Mouse (Mus musculus) MN1 (cell line): ENCODE data around the gene Bcl11b.

Experiments used
- DNase-seq: peaks from one replicate; pipeline ENCODE4 v3.0.0-alpha.2; 2016; ENCODE audit warnings: low spot score

Bcl11b gene

DNA sequence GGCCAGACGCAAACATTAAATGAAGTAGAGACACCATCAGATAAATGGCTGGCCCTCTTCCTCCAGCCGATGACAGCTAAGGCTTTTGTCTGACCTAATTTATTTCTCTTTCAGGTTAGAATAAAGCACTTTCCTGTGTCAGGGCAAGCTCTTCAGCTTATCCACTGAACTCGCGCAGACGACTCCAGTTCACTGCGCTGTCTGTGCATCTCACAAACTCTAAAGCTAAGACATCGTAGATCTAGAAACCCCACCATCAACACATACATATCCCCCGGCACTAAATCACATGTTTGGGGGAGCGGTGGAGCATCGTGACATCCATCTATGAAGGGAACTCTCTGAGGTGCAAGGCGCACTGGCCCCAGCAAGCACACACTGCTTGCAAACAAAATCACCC, 5.5 kb downstream of the Bcl11b start:
- no peak for DNase-seq

DNA sequence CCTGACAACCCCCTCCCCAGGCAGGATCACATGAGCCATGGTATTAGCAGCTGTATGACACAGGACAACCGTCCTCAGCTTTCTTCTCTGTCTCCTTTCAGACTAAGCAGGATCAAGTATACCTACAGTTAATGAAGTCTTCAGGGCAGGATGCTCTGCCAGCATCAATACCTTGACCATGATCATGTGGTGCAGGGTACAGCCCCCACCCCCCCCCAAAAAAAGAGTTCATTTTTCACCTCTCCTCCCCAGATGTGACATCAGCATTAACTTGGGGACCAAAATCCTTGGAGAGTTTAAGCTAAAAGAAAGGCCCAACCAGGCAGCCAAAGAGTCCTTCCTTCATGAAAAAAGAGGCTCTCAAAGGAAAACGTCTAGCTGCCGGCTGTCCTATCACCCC, 6.2 kb downstream of the Bcl11b start:
- DNase-seq, result no peak

DNA sequence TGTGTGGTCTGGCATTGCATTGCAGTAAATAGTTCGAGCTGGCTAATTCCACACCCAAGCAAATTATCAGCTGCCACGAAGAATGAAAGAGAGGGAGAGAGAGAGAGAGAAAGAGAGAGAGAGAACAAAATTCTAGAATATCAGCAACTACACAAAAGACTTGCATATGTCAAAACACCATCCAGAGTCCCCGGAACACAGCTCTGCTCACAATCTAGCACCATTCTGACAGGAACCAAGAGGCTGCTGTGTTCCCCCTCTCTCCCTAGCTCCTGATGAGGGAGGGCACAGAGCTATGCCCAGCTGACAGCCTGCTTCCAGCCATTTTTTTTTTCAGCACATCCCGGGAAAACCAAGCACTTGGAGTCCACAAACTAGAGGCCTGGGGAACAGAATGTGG, 6.6 kb downstream of the Bcl11b start:
- DNase-seq, result no peak

DNA sequence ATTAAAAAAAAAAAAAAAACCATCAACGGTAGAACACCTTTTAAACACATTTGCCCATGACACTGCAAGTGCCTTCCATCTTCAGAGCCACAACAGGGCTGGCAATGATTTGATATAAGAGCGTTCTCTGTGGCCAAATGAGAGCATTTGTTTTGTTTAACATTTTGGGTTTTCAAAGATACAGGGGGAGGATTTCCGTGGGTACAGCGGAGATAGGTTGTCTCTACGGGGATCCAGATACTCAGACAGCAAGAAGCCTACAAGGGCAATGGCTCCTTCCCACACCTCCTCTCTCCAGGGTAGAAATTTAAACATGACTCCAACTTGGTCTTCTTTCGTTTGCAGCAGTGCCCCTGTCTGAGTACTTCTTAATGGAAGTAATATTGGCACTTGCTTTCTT, 7.2 kb downstream of the Bcl11b start:
- no peak for DNase-seq

DNA sequence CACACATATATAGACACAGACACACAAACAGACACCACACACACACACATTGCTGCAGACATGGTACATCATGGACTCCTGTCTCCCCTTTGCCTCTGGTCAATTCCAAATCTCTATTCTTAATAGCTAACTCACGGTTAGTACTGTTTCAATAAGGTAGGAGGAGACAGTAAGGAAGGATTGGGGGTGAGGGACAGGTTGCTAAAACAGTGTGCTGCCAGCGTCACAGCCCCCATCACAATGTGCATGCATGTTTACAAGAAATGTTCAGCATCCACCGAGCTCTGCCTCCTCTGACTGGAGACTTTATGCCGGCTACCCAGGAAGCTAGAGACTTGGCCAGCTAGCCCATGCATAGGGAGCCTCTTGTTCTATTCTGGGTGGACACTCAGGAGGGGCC, 9.0 kb downstream of the Bcl11b start:
- DNase-seq, result no peak

DNA sequence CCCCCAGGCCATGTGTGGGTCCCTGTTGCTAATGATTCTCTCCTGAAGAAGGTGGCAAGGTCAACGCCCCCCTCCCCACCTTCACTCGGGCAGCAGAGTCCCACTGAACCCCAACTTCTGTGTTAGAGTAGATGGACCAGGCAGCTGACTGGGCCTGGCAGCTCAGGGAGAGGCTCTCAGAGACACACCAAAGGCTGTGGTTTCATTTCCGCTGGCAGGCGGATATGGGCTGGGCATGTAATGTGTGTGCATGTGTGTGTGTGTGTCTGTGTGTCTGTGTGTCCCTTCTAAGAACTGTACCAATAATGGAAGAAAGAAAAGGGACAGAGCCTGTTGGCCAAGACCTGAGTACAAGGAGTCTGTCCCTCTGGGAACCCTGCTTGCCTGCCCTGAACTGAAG, 10.4 kb downstream of the Bcl11b start:
- DNase-seq, result no peak

DNA sequence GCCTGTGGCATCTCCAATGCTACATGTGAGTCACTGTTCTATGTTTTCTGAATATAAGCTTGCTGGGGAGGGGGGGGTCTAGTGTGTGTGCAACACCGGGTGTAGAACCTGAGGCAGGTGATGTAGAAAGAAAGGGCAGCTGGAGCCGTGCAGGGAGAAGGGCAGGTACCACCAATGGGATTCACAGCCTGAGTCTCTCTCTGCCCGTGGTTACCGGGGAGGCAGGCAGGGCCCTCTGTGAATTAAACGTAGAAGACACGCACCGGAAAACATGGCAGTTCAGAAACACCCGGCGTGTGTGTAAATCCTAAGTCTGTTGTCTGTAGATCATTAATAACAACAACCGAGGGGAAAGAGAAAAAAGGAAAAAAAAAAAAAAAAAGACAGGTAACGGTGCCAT, 12.2 kb downstream of the Bcl11b start:
- DNase-seq, result no peak

DNA sequence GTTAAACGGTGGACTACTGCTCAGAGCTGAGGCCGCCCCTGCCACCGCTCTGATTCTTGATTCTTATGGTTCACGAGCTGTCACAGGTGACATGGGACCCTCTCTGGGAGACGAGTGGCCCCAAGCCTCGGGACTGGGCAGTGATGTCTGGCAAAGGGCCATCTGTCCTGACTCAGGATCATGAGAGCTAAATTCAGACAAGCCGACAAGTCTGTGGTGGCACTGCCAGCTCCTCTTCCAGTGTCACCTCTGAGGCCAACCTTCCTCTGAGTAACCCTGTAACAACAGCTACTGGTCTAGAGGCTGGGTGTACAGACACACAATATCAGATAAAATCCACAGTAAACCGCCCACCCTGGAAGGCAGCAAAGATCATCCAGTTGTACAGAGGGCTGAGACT, 20.2 kb downstream of the Bcl11b start:
- no peak for DNase-seq

DNA sequence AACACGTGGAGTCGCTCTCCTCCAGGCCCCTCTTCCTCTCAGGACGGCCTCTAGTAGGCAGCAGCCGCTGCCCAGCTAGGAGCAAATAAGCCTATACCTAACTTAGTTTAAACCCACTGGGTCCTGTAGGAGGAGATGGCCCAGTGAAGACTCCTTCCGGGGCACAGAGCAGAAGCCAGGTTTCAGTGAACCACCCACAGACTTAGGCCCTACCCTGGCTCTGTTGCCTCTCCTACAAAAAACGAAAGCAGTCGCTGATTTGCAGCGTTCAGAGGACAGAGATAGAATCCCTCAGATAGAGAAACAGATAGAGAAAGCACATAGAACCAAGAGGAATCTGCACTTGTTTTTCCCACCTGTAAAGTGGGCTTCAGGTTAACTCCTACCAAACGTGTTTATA, 21.1 kb downstream of the Bcl11b start:
- DNase-seq, result no peak

DNA sequence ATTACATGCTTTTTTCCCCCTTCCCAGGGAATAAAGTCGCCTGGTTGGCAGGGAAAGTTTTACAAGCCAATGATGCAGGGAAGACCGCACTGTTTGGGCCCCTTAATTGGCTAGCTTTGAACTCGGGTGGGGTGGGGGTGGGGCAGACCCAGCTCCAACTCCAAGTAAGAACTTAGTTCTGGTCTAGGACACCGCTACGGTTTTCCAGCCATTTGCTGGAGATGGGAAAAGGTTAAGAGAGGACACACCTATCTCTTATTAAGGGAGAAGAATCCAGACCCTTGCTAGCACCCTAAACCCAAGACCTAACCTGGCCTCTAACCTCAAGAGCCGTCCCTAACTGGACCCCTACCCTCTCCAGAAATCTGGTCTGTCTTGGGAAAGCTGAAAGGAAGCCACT, 22.2 kb downstream of the Bcl11b start:
- DNase-seq, result no peak

DNA sequence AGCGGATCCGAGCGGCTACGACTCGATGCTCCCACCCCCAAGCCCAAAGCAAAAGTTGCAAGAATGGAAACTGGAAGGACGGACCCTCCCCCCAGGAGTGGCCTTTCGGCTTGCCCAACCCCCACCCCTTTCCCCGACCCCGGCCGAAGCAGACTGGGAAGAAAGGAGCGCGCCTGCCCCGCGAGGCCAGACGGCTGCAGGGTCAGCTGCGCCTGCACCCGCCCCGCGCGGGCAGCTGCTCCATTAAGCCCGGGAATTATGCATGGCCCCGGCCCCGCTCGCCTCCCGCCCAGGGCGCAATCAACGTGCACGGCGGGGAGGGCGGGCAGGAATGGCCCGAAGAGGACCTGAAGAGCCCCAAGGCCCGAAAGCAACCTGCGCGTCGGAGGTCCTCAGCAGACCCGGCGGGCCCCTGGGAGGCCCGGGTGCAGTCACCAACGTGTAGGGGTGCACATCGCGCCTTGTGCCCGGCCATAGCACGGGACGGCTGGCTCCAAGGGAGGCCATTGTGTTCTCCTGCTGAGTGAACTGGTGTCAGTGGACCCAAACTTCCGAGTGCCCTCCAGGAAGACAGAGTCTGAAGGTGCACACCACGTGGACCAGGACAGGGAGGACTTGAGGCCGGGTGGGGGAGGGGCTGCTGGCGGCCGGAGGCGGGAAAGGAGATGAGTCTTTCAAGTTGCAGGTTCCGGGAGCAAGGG, 23.0 kb downstream of the Bcl11b start:
- DNase-seq, result no peak

DNA sequence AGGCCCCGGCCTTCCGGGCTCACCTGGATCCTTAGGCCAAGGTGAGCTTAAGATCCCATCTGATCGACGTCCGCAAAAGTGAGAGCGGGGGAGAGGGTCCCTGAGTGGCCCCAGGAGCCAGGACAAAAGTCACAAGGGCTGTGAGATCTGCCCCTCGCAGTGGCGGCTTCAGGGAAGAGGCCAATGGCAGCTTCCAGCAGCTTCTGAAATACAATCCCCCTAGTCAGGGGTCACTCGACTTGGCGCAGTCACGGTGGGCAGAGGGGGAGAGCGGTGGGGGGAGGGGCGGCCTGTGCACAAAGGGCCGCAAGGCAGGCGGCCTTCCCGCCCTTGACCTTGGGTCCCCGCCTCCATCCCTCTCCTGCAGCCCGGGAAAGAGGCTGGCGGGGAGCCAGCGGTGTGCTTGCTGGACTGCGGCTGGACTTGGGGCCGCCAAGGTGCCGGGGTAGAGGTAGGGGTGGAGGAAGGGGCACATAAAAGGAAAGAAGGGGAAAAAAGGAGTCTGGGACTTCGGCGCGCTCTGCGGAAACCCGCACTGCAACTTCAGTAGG, 23.6 kb downstream of the Bcl11b start:
- DNase-seq, result no peak

DNA sequence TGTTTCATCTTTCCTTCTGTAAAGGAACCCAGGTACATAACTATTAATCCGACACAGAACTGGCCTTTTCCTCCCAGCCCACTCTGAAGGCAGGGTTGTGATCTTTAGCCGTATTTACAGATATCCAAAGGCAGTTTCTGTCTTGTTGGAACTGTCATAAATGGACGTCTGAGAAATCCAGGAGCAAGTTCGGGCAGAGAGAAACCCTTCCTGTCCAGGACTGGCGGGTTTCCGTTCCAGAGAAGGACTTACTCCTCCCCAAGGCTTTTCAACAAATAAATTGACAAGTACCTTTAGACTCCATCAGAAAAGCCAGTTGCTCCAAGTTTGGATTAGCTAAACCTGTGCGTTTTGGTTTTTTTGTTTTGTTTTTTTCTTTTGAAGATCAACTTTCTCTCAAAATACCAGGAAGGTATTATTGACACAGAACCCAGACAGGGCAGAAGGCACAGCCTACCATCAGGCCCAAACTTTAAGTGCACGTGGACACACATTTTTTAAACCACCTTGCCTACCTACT, 24.6 kb downstream of the Bcl11b start:
- DNase-seq, result no peak

DNA sequence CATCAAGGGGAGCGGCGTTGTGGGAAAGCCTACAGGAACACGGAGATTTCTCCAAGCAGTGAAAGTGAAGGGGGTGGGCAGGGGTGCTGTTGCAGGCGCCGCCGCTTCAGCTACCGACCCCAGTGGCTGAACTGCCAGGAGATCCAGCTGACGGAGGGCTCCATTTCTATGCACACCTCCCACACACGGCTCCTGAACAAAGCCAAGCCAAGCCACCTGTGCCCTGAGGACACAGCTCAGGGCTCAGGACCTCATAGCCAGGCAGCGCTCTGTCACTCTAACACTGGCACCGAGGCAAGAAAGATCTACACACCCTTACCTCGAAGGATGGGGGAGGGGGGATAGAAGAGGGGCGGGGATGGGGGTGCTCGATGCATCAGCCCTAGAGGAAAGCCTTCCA, 25.3 kb downstream of the Bcl11b start:
- no peak for DNase-seq

DNA sequence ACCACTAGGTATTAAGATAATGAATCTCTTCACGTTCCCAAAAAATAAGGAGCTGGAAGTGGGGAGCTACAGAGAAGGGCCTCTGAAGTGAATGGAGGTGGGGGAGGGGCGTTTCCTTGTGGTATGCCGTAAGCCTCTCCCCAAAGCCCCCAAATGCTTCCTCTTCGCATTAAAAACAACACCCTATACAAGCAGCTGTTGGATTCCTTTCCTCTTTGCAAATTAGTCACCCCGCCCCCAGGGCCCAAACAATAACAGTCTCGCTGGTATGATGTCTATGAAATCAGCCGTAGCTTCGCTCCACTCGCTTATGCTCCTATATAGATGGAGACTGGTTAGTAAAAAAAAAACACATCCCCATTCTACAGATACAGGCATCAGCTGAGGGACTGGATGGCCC, 25.9 kb downstream of the Bcl11b start:
- no peak for DNase-seq

DNA sequence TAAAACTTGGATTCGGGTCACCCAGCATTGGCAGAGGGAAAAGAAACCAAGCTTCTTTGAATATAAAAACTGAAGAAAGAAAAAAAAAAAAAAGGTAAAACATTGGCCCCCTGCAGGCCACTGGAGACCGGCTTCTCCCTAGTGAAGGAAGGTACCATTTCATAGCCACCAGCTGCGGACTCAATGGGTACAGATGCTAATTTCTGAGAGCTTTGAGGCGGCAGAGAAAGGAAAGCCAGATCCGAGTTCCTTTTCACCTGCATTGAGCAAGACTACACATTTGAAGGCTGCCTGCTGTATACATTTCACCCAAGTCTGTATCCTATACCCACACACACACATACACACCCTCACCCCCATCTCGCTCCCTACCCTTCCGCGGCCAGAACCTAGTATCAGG, 26.3 kb downstream of the Bcl11b start:
- no peak for DNase-seq

DNA sequence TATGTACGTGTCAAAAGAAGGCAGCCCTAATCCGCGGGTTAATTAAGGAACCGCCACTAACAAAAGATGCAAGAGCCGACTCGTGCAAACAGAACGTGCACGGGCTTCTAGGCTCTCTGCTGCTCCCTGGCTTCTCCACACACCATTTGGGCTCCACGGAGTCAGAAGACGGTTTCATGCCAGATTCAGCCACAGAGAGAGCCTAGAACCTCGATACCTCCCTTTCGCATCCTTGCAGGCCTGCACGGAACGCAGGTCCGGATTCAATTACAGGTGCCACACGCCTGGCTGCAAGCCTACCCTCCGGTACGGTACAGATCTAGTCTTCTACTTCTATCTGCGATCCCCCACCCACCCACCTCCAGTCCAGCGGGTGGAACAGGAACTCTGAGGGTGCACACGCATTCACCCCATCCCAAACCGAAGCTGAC, 26.8 kb downstream of the Bcl11b start:
- no peak for DNase-seq

DNA sequence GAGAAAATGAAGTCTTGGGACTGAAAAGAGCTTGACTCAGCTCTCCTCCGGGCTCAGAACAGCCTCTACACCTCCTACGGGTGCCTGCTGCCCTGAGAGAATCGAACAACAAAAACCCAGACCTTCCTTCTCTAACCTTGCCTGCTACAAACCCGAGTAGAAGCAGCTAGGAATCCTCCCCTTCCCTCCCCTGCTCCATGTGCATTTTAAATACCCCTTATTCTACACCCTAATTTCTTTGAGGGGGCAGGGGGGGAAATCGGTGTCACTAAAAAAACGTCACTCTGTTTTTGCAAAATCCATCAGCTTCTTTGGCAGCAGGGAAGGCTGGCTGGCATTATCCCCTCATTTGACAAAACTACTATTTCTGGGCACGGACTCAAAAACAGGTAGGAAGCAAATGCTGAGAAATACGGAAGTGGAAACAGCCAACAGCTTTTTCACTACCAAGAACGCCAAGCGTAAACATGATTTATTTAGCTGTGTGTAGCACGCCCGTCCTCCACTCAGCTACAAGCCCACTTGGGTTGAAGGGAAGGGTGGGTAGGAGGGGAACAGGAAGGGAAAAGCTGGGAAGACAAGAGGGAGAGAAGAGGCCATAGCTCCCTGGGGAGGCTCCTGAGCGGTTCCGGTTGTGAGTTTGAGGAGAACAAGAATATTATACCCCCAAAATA, 27.4 kb downstream of the Bcl11b start:
- DNase-seq, result no peak

DNA sequence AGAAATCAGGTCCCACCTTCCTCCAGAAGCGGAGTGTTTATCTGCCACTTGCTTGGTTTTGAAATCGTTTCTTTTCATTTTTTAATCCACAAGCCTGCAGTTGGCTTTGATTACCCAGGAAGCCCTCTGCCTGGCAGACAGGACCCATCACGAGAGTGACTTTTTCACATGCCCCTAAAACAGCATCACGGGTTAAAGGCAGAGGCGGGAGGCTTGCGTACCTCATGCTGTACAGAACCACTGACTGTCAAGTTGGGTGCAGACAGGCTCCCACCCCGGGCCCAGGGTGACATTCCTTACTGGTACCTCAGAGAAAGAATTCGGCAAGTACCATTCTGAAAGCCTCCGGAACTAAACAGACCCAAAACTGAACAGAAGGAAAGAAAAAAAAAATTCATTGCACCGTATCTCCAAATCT, 27.9 kb downstream of the Bcl11b start:
- no peak for DNase-seq

DNA sequence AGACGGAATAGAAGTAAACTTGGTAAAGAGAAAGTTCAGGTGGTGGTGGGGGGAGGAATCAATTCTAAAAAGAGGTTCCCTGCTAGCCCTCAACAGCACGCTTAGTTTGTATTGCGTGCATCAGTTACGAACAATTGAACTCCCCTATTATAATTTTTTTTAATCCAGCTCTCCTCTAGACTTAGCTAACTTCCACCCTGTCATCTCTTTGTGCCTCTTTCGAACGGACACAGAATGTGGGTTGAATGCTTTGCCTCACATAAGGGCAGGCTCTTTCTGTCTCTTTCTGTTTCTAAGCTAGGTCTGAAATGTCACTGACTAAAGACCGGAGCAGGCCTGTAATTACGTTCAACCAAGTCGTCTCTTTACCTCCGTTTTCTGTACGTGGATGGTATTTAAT, 28.9 kb downstream of the Bcl11b start:
- no peak for DNase-seq

DNA sequence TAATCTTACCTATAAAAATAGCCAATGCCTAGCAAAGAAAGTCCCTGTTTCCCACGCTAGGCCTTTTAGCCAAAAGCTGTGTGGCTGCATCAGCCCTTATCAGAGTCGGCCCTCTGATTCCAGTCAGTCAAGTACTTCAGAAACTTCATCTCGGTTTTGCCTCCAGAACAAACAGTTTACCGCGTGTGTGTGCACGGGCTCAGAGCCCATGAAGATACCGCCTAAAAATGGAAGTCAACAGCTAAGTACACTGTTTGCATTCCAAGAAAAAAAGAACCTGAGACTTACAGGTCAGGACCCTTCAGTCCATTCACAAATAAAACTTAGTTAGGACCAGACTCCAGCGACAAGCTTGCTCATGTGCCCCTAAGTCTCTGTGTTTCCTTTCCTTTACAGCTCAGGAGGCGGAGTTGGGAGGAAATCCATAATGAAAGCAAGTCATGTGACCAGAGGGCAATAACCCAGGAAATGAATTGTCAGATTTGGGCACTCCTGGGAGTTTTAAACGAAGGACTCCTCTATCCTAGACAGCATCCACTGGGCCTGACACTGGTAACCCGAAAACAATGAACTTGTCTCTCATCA, 29.8 kb downstream of the Bcl11b start:
- no peak for DNase-seq

DNA sequence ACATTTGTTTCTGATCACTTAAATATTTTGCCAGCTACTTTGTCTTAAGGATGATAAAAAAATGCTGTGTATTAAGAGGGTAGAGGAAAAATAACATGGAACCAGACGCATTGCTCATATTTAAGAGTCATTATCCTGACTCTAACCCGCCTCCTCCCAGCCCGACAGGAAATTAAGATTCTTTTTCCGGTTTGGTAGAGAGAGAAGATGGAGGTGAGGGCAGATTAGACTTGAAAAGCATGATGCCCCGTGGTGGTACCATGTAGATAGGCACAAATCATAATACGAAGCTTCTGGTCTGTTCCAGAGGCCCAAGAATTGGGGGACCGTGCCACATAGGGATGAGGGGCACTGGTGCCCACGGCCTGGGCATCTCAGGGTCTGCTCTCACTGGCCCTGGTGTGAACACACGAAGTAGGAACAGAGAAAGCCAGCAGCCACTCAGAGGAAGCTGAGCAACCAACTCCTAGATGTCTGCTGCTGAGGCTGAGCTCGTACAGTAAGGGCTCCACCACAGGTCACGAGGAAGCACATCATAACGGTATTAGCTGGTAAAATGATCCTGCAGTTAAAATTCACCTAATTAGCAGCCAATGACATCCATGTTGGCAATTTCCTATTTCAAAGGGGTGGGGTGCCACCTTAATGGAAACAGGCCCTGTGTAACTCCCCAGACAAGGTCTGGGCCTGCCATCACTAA, 32.2 kb downstream of the Bcl11b start:
- DNase-seq, result no peak

DNA sequence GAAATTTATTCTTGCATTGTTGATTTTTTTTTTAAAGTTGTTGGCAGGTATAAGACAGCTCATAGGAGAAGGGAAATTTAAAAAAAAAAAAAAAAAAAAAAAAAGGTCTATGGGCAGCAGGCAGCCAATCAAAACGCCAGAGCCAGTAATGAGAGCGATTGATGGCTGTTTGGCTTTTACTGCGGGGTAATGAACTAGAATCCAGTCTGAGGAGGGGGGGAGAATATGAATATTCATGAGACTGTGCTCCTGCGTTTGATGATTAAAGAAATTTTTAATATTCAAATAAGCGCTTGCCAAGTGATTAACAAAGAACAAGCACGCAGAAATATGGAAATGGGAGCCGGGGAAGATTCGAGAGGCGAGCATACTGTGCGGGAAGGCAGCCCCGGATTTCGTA, 32.8 kb downstream of the Bcl11b start:
- DNase-seq, result no peak
